Mouse (Mus musculus) liver, embryonic 11.5 days (tissue): ENCODE data around the gene Tmem178b. TPM values are rescaled to one million over a fixed set of nuclear protein-coding genes. Genes with fewer than 3 reads are reported as not detected.

Experiments
- ATAC-seq: fragments of 200-750 bp; cut with Nextera tagmentation; replicated peaks from 2 replicates; pipeline ENCODE4 v1.8.0; 2017; ENCODE audit warnings: moderate number of reproducible peaks, mild to moderate bottlenecking, moderate TSS enrichment, moderate library complexity; ENCODE audit not compliant: low FRiP score
- DNase-seq: peaks from one replicate; pipeline ENCODE4 v3.0.0-alpha.2; 2017; ENCODE audit warnings: low spot score
- H3K27ac ChIP-seq: fragments of 300-500 bp; sonication (generic); 2 replicates; pipeline ENCODE4 v1.5.1; 2014; ENCODE audit warnings: mild to moderate bottlenecking, low read depth, low read length, control low read depth
- H3K27me3 ChIP-seq: fragments of 300-500 bp; sonication (generic); replicated peaks from 2 replicates; pipeline ENCODE4 v1.6.1; 2014; ENCODE audit warnings: low read length, mixed read lengths; ENCODE audit not compliant: control insufficient read depth, insufficient read depth
- H3K36me3 ChIP-seq: fragments of 300-500 bp; sonication (generic); 2 replicates; pipeline ENCODE4 v1.6.1; 2014; ENCODE audit warnings: mild to moderate bottlenecking, low read length, moderate library complexity, mixed read lengths; ENCODE audit not compliant: control insufficient read depth, insufficient read depth
- H3K4me1 ChIP-seq: fragments of 300-500 bp; sonication (generic); replicated peaks from 2 replicates; pipeline ENCODE4 v1.6.1; 2014; ENCODE audit warnings: low read length, mixed read lengths; ENCODE audit not compliant: control insufficient read depth, insufficient read depth
- H3K4me2 ChIP-seq: fragments of 300-500 bp; sonication (generic); 2 replicates; pipeline ENCODE4 v1.6.1; 2014; ENCODE audit warnings: mild to moderate bottlenecking, control low read depth, moderate library complexity
- H3K4me3 ChIP-seq: fragments of 300-500 bp; sonication (generic); 2 replicates; pipeline ENCODE4 v1.5.1; 2014; ENCODE audit warnings: low read depth, low read length, control low read depth
- H3K9ac ChIP-seq: fragments of 300-500 bp; sonication (generic); 2 replicates; pipeline ENCODE4 v1.6.1; 2014; ENCODE audit warnings: low read depth, low read length, control low read depth
- H3K9me3 ChIP-seq: fragments of 300-500 bp; sonication (generic); 2 replicates; pipeline ENCODE4 v1.6.1; 2016; ENCODE audit warnings: low read length, inconsistent platforms, mixed read lengths; ENCODE audit not compliant: control insufficient read depth
- WGBS: fragments of 180-500 bp; shearing (Covaris S2); extraction: QIAGEN DNeasy Blood & Tissue Kit; methylation state at CpG from one replicate; pipeline ENCODE4 v1.1.7; 2014; 5-methylcytosine and 5-hydroxymethylcytosine counted together
- polyA plus RNA-seq: library from polyadenylated mRNA; unstranded; fragments of >200 nt; fragmentation: Nextera tagmentation; extraction: Ambion mirVana; gene quantifications from 2 replicates; pipeline ENCODE4 v1.2.1, GENCODE M21; 2014

The Tmem178b gene
- polyA plus RNA-seq, 1 experiment from 2014 or later = 0.15 TPM

- H3K4me3 ChIP-seq = no peak overlapping the region
- H3K4me2 ChIP-seq = no peak overlapping the region
- H3K9ac ChIP-seq = no peak overlapping the region
- DNase-seq = no peak
- 74% methylated on average over 6 of the region's 6 CpGs for WGBS
- no peaks in the 10 kb centered on the region for H3K4me1 ChIP-seq
- no peaks in the 10 kb centered on the region for H3K9me3 ChIP-seq
- ATAC-seq = no peak
- no peak overlapping the region for H3K27ac ChIP-seq
- no peaks in the 10 kb centered on the region for H3K36me3 ChIP-seq
- H3K27me3 ChIP-seq = no peaks in the 10 kb centered on the region
Measured at GRCm38 (mm10) chr6:40173559-40173958, 300.5 kb downstream of the Tmem178b start.

- H3K4me1 ChIP-seq = no peaks in the 10 kb centered on the region
- no peaks in the 10 kb centered on the region for H3K36me3 ChIP-seq
- H3K27me3 ChIP-seq = no peaks in the 10 kb centered on the region
- H3K9me3 ChIP-seq = no peaks in the 10 kb centered on the region
- H3K4me2 ChIP-seq = no peak overlapping the region
- no peak for DNase-seq
- no peak for ATAC-seq
- no peak overlapping the region for H3K27ac ChIP-seq
- 57% methylated on average over 4 of the region's 4 CpGs for WGBS
- no peak overlapping the region for H3K9ac ChIP-seq
- no peak overlapping the region for H3K4me3 ChIP-seq
Measured at GRCm38 (mm10) chr6:40177870-40178269, 304.8 kb downstream of the Tmem178b start.

GRCm38 (mm10) chr6:40180551-40180950 lies 307.5 kb downstream of the Tmem178b start:
- Histone ChIP-seq H3K9me3 (no peaks in the 10 kb centered on the region), H3K4me2 (no peak overlapping the region), H3K4me3 (no peak overlapping the region), H3K4me1 (no peaks in the 10 kb centered on the region), H3K27me3 (no peaks in the 10 kb centered on the region), H3K9ac (no peak overlapping the region), H3K27ac (no peak overlapping the region), H3K36me3 (no peaks in the 10 kb centered on the region)
- 81% methylated on average over 4 of the region's 4 CpGs for WGBS
- DNase-seq (no peak), ATAC-seq (no peak)

GRCm38 (mm10) chr6:40200661-40201060 lies 327.6 kb downstream of the Tmem178b start:
- no peak for ATAC-seq
- no peaks in the 10 kb centered on the region for H3K9me3 ChIP-seq
- 64% methylated on average over 3 of the region's 3 CpGs for WGBS
- no peak overlapping the region for H3K9ac ChIP-seq
- no peaks in the 10 kb centered on the region for H3K36me3 ChIP-seq
- H3K4me1 ChIP-seq = no peaks in the 10 kb centered on the region
- no peak overlapping the region for H3K27ac ChIP-seq
- no peak overlapping the region for H3K4me3 ChIP-seq
- no peak overlapping the region for H3K4me2 ChIP-seq
- DNase-seq = no peak
- H3K27me3 ChIP-seq = no peaks in the 10 kb centered on the region

GRCm38 (mm10) chr6:40202602-40203001 lies 329.5 kb downstream of the Tmem178b start:
- WGBS = 45% methylated on average over 2 of the region's 2 CpGs
- H3K4me1 ChIP-seq = no peaks in the 10 kb centered on the region
- no peaks in the 10 kb centered on the region for H3K36me3 ChIP-seq
- H3K4me3 ChIP-seq = no peak overlapping the region
- no peak overlapping the region for H3K4me2 ChIP-seq
- H3K9ac ChIP-seq = no peak overlapping the region
- no peaks in the 10 kb centered on the region for H3K9me3 ChIP-seq
- no peak overlapping the region for H3K27ac ChIP-seq
- DNase-seq (no peak), ATAC-seq (no peak)
- no peaks in the 10 kb centered on the region for H3K27me3 ChIP-seq

- 64% methylated on average over 2 of the region's 2 CpGs for WGBS
- no peak for ATAC-seq
- no peak for DNase-seq
Measured at GRCm38 (mm10) chr6:40205380-40205779, 332.3 kb downstream of the Tmem178b start.

GRCm38 (mm10) chr6:40208014-40208413 lies 334.9 kb downstream of the Tmem178b start:
- H3K9me3 ChIP-seq = no peaks in the 10 kb centered on the region
- no peak overlapping the region for H3K4me3 ChIP-seq
- no peak overlapping the region for H3K27ac ChIP-seq
- 73% methylated on average over 3 of the region's 3 CpGs for WGBS
- H3K9ac ChIP-seq = no peak overlapping the region
- no peaks in the 10 kb centered on the region for H3K36me3 ChIP-seq
- DNase-seq = no peak
- H3K27me3 ChIP-seq = no peaks in the 10 kb centered on the region
- H3K4me2 ChIP-seq = no peak overlapping the region
- no peaks in the 10 kb centered on the region for H3K4me1 ChIP-seq
- no peak for ATAC-seq

More at GRCm38 (mm10) chr6:40205380-40205779, 332.3 kb downstream of the Tmem178b start:
- Histone ChIP-seq H3K27ac (no peak overlapping the region), H3K4me2 (no peak overlapping the region), H3K27me3 (no peaks in the 10 kb centered on the region), H3K4me1 (no peaks in the 10 kb centered on the region), H3K36me3 (no peaks in the 10 kb centered on the region), H3K4me3 (no peak overlapping the region), H3K9ac (no peak overlapping the region), H3K9me3 (no peaks in the 10 kb centered on the region)

- ATAC-seq (no peak), DNase-seq (no peak)
- no peaks in the 10 kb centered on the region for H3K36me3 ChIP-seq
- no peaks in the 10 kb centered on the region for H3K9me3 ChIP-seq
- no peak overlapping the region for H3K4me3 ChIP-seq
- H3K9ac ChIP-seq = no peak overlapping the region
- H3K4me1 ChIP-seq = no peaks in the 10 kb centered on the region
- no peak overlapping the region for H3K4me2 ChIP-seq
- 45% methylated on average over 2 of the region's 2 CpGs for WGBS
- H3K27ac ChIP-seq = no peak overlapping the region
- H3K27me3 ChIP-seq = no peaks in the 10 kb centered on the region
Measured at GRCm38 (mm10) chr6:40209172-40209571, 336.1 kb downstream of the Tmem178b start.

GRCm38 (mm10) chr6:40217154-40217553 lies 344.1 kb downstream of the Tmem178b start:
- Histone ChIP-seq H3K27ac (no peak overlapping the region), H3K27me3 (no peaks in the 10 kb centered on the region), H3K4me1 (no peaks in the 10 kb centered on the region), H3K4me2 (no peak overlapping the region), H3K36me3 (no peaks in the 10 kb centered on the region), H3K9me3 (no peaks in the 10 kb centered on the region), H3K4me3 (no peak overlapping the region), H3K9ac (no peak overlapping the region)
- no peak for DNase-seq
- ATAC-seq = no peak
- WGBS = 95% methylated on average over 12 of the region's 12 CpGs
